Mouse (Mus musculus): ENCODE data around the gene Frmd5.

DNA sequence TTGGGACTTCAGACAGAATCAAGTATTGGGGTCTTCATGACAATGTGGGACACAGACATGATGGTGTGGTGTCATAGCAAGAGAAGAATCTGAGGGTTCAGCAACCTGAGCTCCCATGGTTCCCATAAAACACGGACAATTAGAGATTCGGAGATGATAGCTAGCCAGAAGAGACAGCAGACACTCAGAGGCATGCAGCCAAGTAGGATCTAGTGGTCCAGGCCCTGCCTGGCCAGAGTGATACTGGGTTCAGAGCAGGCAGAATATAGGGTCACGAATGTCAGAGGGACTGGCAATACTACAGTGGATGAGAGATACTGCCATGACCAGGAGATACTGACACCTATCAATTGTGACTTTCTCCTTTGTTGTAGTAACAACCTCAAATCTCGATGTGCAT lies 138.6 kb downstream of the Frmd5 start:
- TF ChIP-seq CTCF (conservative IDR thresholded peaks at IDR 0.05; ENCODE audit: insufficient read depth, insufficient read length, low read depth, low read length) (no peak), POLR2A (IDR thresholded peaks at IDR 0.05; ENCODE audit: low read depth, low read length) (no peak)
